Mouse (Mus musculus): ENCODE data around the gene Cadps. TPM values are rescaled to one million over a fixed set of nuclear protein-coding genes. Genes with fewer than 3 reads are reported as not detected.
A peak's percentile ranks its signal among the peaks of the same experiment; 100 is the strongest.

Cadps gene
- polyA plus RNA-seq, 2 experiments, result 0.01 TPM; not detected in 1

GRCm38 (mm10) chr14:12637121-12637754 is 185.6 kb downstream of the Cadps start:
- WGBS (ENCODE audit: insufficient replicate concordance), result 47% methylated on average over 7 of the region's 7 CpGs
- no peak for TF ChIP-seq EP300 (IDR thresholded peaks at IDR 0.05; ENCODE audit: low read depth)
- TF ChIP-seq CTCF (IDR thresholded peaks at IDR 0.05; ENCODE audit: low read depth), result no peak

GRCm38 (mm10) chr14:12624256-12625130 is 198.4 kb downstream of the Cadps start:
- Histone ChIP-seq H3K36me3 (replicated peaks; ENCODE audit: control insufficient read depth, insufficient read depth, low read depth) (no peaks in the 10 kb centered on the region), H3K4me1 (replicated peaks; ENCODE audit: control insufficient read depth in 2 of 2, insufficient read depth in 2 of 2, low read length in 1 of 2) (no peaks in the 10 kb centered on the region), H3K4me3 (ENCODE audit: insufficient read depth in 1 of 2, low read depth in 2 of 2, low read length in 2 of 2) (no peak overlapping the region), H3K9ac (replicated peaks) (no peak overlapping the region), H3K27ac (no peak overlapping the region), H3K4me2 (ENCODE audit: low read depth) (no peak overlapping the region), H3K9me3 (ENCODE audit: control insufficient read depth, low read length) (no peaks in the 10 kb centered on the region), H3K27me3 (ENCODE audit: control insufficient read depth, insufficient read depth, low read length) (no peaks in the 10 kb centered on the region)
- peak; percentile 18; the same call in 1 of the 2 replicates for TF ChIP-seq CTCF (IDR thresholded peaks at IDR 0.05; ENCODE audit: low read depth)
- no peak for TF ChIP-seq EP300 (IDR thresholded peaks at IDR 0.05; ENCODE audit: low read depth)
- ATAC-seq (ENCODE audit: insufficient read depth) (no peak), DNase-seq (ENCODE audit: low read depth in 3 of 3, low spot score in 3 of 3) (no peak)
- 50% methylated on average over 11 of the region's 11 CpGs for WGBS (ENCODE audit: insufficient replicate concordance)

More at GRCm38 (mm10) chr14:12637121-12637754, 185.6 kb downstream of the Cadps start:
- Histone ChIP-seq H3K27ac (no peak overlapping the region), H3K36me3 (replicated peaks; ENCODE audit: control insufficient read depth, insufficient read depth, low read depth) (no peaks in the 10 kb centered on the region), H3K9ac (replicated peaks) (no peak overlapping the region), H3K27me3 (ENCODE audit: control insufficient read depth, insufficient read depth, low read length) (no peaks in the 10 kb centered on the region), H3K9me3 (ENCODE audit: control insufficient read depth, low read length) (no peaks in the 10 kb centered on the region), H3K4me1 (replicated peaks; ENCODE audit: control insufficient read depth in 2 of 2, insufficient read depth in 2 of 2, low read length in 1 of 2) (no peaks in the 10 kb centered on the region), H3K4me3 (ENCODE audit: insufficient read depth in 1 of 2, low read depth in 2 of 2, low read length in 2 of 2) (no peak overlapping the region), H3K4me2 (ENCODE audit: low read depth) (no peak overlapping the region)
- DNase-seq (ENCODE audit: low read depth in 3 of 3, low spot score in 3 of 3) (no peak), ATAC-seq (ENCODE audit: insufficient read depth) (no peak)

- Histone ChIP-seq H3K4me2 (ENCODE audit: low read depth) (no peak overlapping the region), H3K36me3 (replicated peaks; ENCODE audit: control insufficient read depth, insufficient read depth, low read depth) (no peaks in the 10 kb centered on the region), H3K9ac (replicated peaks) (no peak overlapping the region), H3K4me3 (ENCODE audit: insufficient read depth in 1 of 2, low read depth in 2 of 2, low read length in 2 of 2) (no peak overlapping the region), H3K27me3 (ENCODE audit: control insufficient read depth, insufficient read depth, low read length) (no peaks in the 10 kb centered on the region), H3K27ac (no peak overlapping the region), H3K9me3 (ENCODE audit: control insufficient read depth, low read length) (no peaks in the 10 kb centered on the region), H3K4me1 (replicated peaks; ENCODE audit: control insufficient read depth in 2 of 2, insufficient read depth in 2 of 2, low read length in 1 of 2) (no peaks in the 10 kb centered on the region)
- TF ChIP-seq CTCF (IDR thresholded peaks at IDR 0.05; ENCODE audit: low read depth) (no peak), EP300 (IDR thresholded peaks at IDR 0.05; ENCODE audit: low read depth) (no peak)
- DNase-seq (ENCODE audit: low read depth in 3 of 3, low spot score in 3 of 3) (no peak), ATAC-seq (ENCODE audit: insufficient read depth) (no peak)
- 47% methylated on average over 4 of the region's 4 CpGs for WGBS (ENCODE audit: insufficient replicate concordance)
These were observed 215.9 kb downstream of the Cadps start for GRCm38 (mm10) chr14:12607025-12607424.

- Histone ChIP-seq H3K27ac (no peak overlapping the region), H3K4me2 (ENCODE audit: low read depth) (no peak overlapping the region)
- ATAC-seq (ENCODE audit: insufficient read depth), result no peak
These were observed 216.7 kb downstream of the Cadps start for GRCm38 (mm10) chr14:12606202-12606601.

GRCm38 (mm10) chr14:12602080-12602479 is 220.8 kb downstream of the Cadps start:
- ATAC-seq (ENCODE audit: insufficient read depth), result no peak
- 48% methylated on average over 2 of the region's 2 CpGs for WGBS (ENCODE audit: insufficient replicate concordance)

More at GRCm38 (mm10) chr14:12606202-12606601, 216.7 kb downstream of the Cadps start:
- Histone ChIP-seq H3K4me1 (replicated peaks; ENCODE audit: control insufficient read depth in 2 of 2, insufficient read depth in 2 of 2, low read length in 1 of 2) (no peaks in the 10 kb centered on the region), H3K9ac (replicated peaks) (no peak overlapping the region), H3K9me3 (ENCODE audit: control insufficient read depth, low read length) (no peaks in the 10 kb centered on the region), H3K4me3 (ENCODE audit: insufficient read depth in 1 of 2, low read depth in 2 of 2, low read length in 2 of 2) (no peak overlapping the region), H3K36me3 (replicated peaks; ENCODE audit: control insufficient read depth, insufficient read depth, low read depth) (no peaks in the 10 kb centered on the region), H3K27me3 (ENCODE audit: control insufficient read depth, insufficient read depth, low read length) (no peaks in the 10 kb centered on the region)
- 55% methylated on average over 4 of the region's 4 CpGs for WGBS (ENCODE audit: insufficient replicate concordance)
- no peak for DNase-seq (ENCODE audit: low read depth in 3 of 3, low spot score in 3 of 3)
- TF ChIP-seq EP300 (IDR thresholded peaks at IDR 0.05; ENCODE audit: low read depth), result no peak
- no peak for TF ChIP-seq CTCF (IDR thresholded peaks at IDR 0.05; ENCODE audit: low read depth)

More at GRCm38 (mm10) chr14:12602080-12602479, 220.8 kb downstream of the Cadps start:
- H3K4me1 ChIP-seq (replicated peaks; ENCODE audit: control insufficient read depth in 2 of 2, insufficient read depth in 2 of 2, low read length in 1 of 2), result no peaks in the 10 kb centered on the region
- no peak for TF ChIP-seq CTCF (IDR thresholded peaks at IDR 0.05; ENCODE audit: low read depth)
- TF ChIP-seq EP300 (IDR thresholded peaks at IDR 0.05; ENCODE audit: low read depth), result no peak
- H3K4me2 ChIP-seq (ENCODE audit: low read depth), result no peak overlapping the region
- H3K27ac ChIP-seq, result no peak overlapping the region
- H3K4me3 ChIP-seq (ENCODE audit: insufficient read depth in 1 of 2, low read depth in 2 of 2, low read length in 2 of 2), result no peak overlapping the region
- H3K9me3 ChIP-seq (ENCODE audit: control insufficient read depth, low read length), result no peaks in the 10 kb centered on the region
- no peaks in the 10 kb centered on the region for H3K27me3 ChIP-seq (ENCODE audit: control insufficient read depth, insufficient read depth, low read length)
- no peak overlapping the region for H3K9ac ChIP-seq (replicated peaks)
- no peak for DNase-seq (ENCODE audit: low read depth in 3 of 3, low spot score in 3 of 3)
- H3K36me3 ChIP-seq (replicated peaks; ENCODE audit: control insufficient read depth, insufficient read depth, low read depth), result no peaks in the 10 kb centered on the region

Measured in liver, embryonic 14.5 days (tissue).